Mouse (Mus musculus) spleen, adult 2 months (tissue): ENCODE results near the gene Pigf.

Source experiments
- CTCF ChIP-seq: fragments of 200-500 bp; IDR thresholded peaks from 2 replicates; pipeline ENCODE4 v1.5.1; 2011; ENCODE audit warnings: mild to moderate bottlenecking, inconsistent platforms; ENCODE audit not compliant: insufficient read depth, insufficient read length, insufficient replicate concordance; ENCODE audit errors: extremely low read depth
- POLR2A ChIP-seq: fragments of 200-500 bp; IDR thresholded peaks from 2 replicates; pipeline ENCODE4 v1.6.1; 2011; ENCODE audit warnings: low read depth, low read length, inconsistent platforms

GRCm38 (mm10) chr17:86991306-86991705, 33.9 kb downstream of the Pigf start:
- TF ChIP-seq CTCF (no peak), POLR2A (no peak)
